Mouse (Mus musculus): ENCODE measurements around the gene Gmfg. TPM values are rescaled to one million over a fixed set of nuclear protein-coding genes. Genes with fewer than 3 reads are reported as not detected.

Gene Gmfg
- polyA plus RNA-seq (2012; ENCODE audit: low replicate concordance) = 16.0 and 30.0 TPM in 2 replicates

GRCm38 (mm10) chr7:28436932-28437570 lies at the start of gene Gmfg:
Gene Gmfg (plus strand): TSS chr7:28437447.

GRCm38 (mm10) chr7:28392429-28393271 lies 44.6 kb upstream of the Gmfg start, which contains the start of the genes Med29 and Paf1:
Gene Med29 (minus strand): TSS chr7:28392708.
Gene Paf1 (plus strand): TSS chr7:28392951.

GRCm38 (mm10) chr7:28451531-28452360 lies 14.5 kb downstream of the Gmfg start, which contains the start of gene Lrfn1:
Gene Lrfn1 (plus strand): TSS chr7:28451980.

Other genes with a start within 250 kb of the Gmfg start
- 5.3 and 17.3 TPM in 2 replicates for gene Eid2, start 169.6 kb upstream of the Gmfg start, polyA plus RNA-seq (2012; ENCODE audit: low replicate concordance)
- 10.5 and 32.4 TPM in 2 replicates for gene Eid2b, start 159.7 kb upstream of the Gmfg start, polyA plus RNA-seq (2012; ENCODE audit: low replicate concordance)
- not detected in 2 replicates for gene Selenov, start 146.3 kb upstream of the Gmfg start, polyA plus RNA-seq (2012; ENCODE audit: low replicate concordance)
- not detected in 2 replicates for gene Dll3, start 135.2 kb upstream of the Gmfg start, polyA plus RNA-seq (2012; ENCODE audit: low replicate concordance)
- 54.8 and 107 TPM in 2 replicates for gene Timm50, start 125.4 kb upstream of the Gmfg start, polyA plus RNA-seq (2012; ENCODE audit: low replicate concordance)
- gene Supt5, start 98.7 kb upstream of the Gmfg start, polyA plus RNA-seq (2012; ENCODE audit: low replicate concordance) = 77.8 and 140 TPM in 2 replicates
- gene Rps16, start 86.8 kb upstream of the Gmfg start, polyA plus RNA-seq (2012; ENCODE audit: low replicate concordance) = 312 and 2,158 TPM in 2 replicates
- gene Plekhg2, start 64.8 kb upstream of the Gmfg start, polyA plus RNA-seq (2012; ENCODE audit: low replicate concordance) = 115 and 200 TPM in 2 replicates
- gene Zfp36, start 57.2 kb upstream of the Gmfg start, polyA plus RNA-seq (2012; ENCODE audit: low replicate concordance) = 449 and 1,114 TPM in 2 replicates
- 8.5 and 10.2 TPM in 2 replicates for gene Med29, start 44.7 kb upstream of the Gmfg start, polyA plus RNA-seq (2012; ENCODE audit: low replicate concordance)
- 122 and 137 TPM in 2 replicates for gene Paf1, start 44.5 kb upstream of the Gmfg start, polyA plus RNA-seq (2012; ENCODE audit: low replicate concordance)
- 3.2 and 10.3 TPM in 2 replicates for gene Lrfn1, start 14.5 kb downstream of the Gmfg start, polyA plus RNA-seq (2012; ENCODE audit: low replicate concordance)
- not detected in 2 replicates for gene Ifnl2, start 73.0 kb downstream of the Gmfg start, polyA plus RNA-seq (2012; ENCODE audit: low replicate concordance)
- gene Ifnl3, start 85.4 kb downstream of the Gmfg start, polyA plus RNA-seq (2012; ENCODE audit: low replicate concordance) = not detected in 2 replicates
- 1.4 TPM in 1 of 2 replicates, not detected in the other for gene Sycn, start 103.4 kb downstream of the Gmfg start, polyA plus RNA-seq (2012; ENCODE audit: low replicate concordance)
- 1.1 and 2.7 TPM in 2 replicates for gene Nccrp1, start 109.8 kb downstream of the Gmfg start, polyA plus RNA-seq (2012; ENCODE audit: low replicate concordance)
- gene Samd4b, start 160.7 kb downstream of the Gmfg start, polyA plus RNA-seq (2012; ENCODE audit: low replicate concordance) = 102 and 209 TPM in 2 replicates
- gene Pak4, start 160.7 kb downstream of the Gmfg start, polyA plus RNA-seq (2012; ENCODE audit: low replicate concordance) = 31.7 and 62.2 TPM in 2 replicates
- not detected in 2 replicates for gene Acp7, start 193.9 kb downstream of the Gmfg start, polyA plus RNA-seq (2012; ENCODE audit: low replicate concordance)